Mouse (Mus musculus): Measurements from ENCODE around the gene Usp49. TPM values are rescaled to one million over a fixed set of nuclear protein-coding genes. Genes with fewer than 3 reads are reported as not detected.

Gene Usp49
- polyA plus RNA-seq, 1 experiment from 2014 or later: 6.8 TPM

DNA sequence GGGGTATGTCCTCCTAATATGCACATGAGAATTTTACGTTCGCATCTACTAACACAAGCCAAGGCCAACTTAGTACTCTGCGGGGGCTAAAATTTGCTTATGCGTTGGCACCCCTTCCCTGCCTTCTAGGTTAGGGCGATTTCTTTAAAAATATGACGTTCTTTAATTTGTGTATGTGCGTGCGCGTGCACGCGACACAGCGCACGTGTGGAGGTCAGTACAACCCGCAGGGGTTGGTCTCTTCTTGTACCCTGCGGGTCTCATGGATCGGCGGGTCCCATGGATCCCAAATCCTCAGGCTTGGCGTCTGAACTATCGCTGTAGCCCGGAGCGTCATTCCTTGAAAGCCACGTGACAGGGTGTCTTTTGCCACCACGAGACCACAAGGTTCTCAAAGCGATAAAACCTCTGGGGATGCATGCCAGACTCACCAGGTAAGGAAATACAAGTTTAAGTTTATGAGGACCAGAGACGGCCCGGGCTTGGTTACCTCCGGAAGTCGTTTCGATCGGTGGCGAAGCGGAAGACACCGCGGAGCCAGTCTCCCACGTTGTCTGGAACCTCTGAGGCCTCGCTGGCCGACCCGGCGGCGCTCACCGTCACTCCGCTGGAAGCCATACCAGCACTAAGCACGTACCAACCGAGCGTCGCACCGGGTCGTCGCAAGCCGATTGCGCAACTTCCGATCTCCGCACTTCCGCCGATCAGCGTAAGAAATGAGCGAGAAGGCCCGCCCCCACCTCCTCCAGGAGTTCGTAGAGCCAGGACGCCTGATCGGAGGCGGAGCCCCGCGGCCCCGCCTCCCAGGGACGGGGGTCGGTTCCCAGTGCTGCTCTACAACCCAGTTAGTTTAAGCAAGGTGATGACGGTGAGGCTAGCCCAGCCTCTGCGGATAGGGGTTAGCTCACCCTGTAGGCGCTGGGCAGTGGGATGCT is 57.2 kb downstream of the Usp49 start:
- Histone ChIP-seq H3K9me3 (replicated peaks) (no peaks in the 10 kb centered on the region), H3K4me3 (replicated peaks) (peak overlapping the region; percentile 78), H3K9ac (replicated peaks) (peak overlapping the region; percentile 92), H3K27ac (replicated peaks) (peak overlapping the region; percentile 91), H3K4me1 (peaks cover 34% of the 10 kb centered on the region), H3K36me3 (peaks cover 27% of the 10 kb centered on the region), H3K4me2 (peak overlapping the region; percentile 77), H3K27me3 (replicated peaks) (no peaks in the 10 kb centered on the region)
- peak; percentile 92 for ATAC-seq (ENCODE audit: low FRiP score)
- 1% methylated on average over 70 of the region's 70 CpGs for WGBS

DNA sequence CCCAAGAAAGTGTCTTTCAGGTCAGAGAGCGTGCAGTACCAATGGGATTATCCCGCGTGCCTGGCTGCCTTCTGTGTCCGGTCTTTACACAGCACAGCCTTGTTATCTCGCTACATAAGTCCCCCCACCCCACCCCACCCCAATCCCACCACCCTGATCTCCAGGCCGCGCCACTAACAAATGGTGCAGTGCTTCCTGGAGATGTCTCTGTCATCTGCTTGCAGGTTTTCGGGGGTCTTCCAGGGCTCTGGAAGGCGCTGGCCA is 57.8 kb downstream of the Usp49 start, which contains the start of gene Tomm6:
Tomm6 (minus strand) TSS at position 43 of the 264 bp plus-strand sequence.
- H3K4me3 ChIP-seq (replicated peaks): peak within 1 kb of the TSS; percentile 78
- peak within 1 kb of the TSS; percentile 91 for H3K27ac ChIP-seq (replicated peaks)
- peak within 1 kb of the TSS; percentile 92 for H3K9ac ChIP-seq (replicated peaks)
- no peaks in the 10 kb centered on the region for H3K9me3 ChIP-seq (replicated peaks)
- peak within 1 kb of the TSS; percentile 77 for H3K4me2 ChIP-seq
- WGBS: 0% methylated on average over 9 of the region's 9 CpGs
- no peaks in the 10 kb centered on the region for H3K27me3 ChIP-seq (replicated peaks)
- H3K36me3 ChIP-seq: peaks cover 21% of the 10 kb centered on the region
- peaks cover 36% of the 10 kb centered on the region for H3K4me1 ChIP-seq
- no peak; the same call in 1 of the 2 replicates for ATAC-seq (ENCODE audit: low FRiP score)

DNA sequence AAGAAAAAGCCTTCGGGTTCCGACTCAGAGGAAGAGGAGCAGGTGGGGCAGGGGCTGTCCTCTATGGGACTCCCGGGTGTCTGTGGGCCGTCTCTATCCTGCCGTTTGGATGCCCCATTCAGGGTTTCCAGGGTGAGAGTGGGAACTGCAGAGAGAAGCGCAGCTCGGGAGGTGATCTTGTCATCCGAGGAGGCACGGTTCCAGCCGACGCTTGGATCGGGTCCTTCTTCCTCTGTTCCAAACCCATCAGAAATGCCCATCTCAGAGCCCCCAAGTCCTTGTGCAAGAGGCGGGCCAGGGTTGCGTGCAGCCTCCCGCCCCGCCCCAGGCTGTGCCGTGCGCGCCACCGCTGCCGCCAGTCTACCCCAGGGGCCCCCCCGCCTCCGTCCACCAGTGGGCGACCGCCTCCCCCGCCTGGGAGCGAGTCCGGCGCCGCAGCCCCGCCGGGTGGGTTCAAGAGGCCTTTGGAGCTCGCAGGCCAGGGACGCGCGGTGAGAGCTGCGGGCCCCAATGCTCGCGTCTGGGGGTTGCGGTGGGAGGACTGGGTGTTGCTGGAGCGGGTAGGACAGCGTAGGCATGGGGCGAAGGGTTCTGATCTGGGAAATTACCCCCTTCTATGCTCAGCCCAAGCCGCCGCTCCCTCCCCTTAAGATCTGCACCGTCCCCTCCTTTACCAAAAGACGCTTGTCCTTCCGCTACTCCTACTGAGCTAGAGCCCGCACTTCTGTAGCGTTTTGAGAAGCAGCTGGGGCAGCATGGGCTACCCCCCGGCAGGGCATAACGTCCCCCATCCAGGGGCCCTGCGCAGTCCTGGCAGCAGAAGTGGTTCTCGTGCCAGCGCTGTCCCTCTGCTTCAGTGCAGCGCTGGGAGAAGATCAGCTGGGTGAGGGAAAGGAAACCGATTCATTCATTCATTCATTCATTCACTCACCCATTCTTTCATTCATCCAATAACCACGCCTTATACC is 58.4 kb downstream of the Usp49 start, which contains the start of gene Frs3:
Frs3 (plus strand) TSS at position 423 of the 968 bp plus-strand sequence.
- Histone ChIP-seq H3K9me3 (replicated peaks) (no peaks in the 10 kb centered on the region), H3K9ac (replicated peaks) (peak within 1 kb of the TSS; percentile 92), H3K4me2 (peak within 1 kb of the TSS; percentile 77), H3K36me3 (peaks cover 17% of the 10 kb centered on the region; the same call in 1 of the 2 replicates), H3K4me1 (peaks cover 42% of the 10 kb centered on the region), H3K27ac (replicated peaks) (peak within 1 kb of the TSS; percentile 91), H3K4me3 (replicated peaks) (peak within 1 kb of the TSS; percentile 78), H3K27me3 (replicated peaks) (no peaks in the 10 kb centered on the region)
- under 1% methylated on average over 57 of the region's 58 CpGs for WGBS
- peak; percentile 80 for ATAC-seq (ENCODE audit: low FRiP score)

DNA sequence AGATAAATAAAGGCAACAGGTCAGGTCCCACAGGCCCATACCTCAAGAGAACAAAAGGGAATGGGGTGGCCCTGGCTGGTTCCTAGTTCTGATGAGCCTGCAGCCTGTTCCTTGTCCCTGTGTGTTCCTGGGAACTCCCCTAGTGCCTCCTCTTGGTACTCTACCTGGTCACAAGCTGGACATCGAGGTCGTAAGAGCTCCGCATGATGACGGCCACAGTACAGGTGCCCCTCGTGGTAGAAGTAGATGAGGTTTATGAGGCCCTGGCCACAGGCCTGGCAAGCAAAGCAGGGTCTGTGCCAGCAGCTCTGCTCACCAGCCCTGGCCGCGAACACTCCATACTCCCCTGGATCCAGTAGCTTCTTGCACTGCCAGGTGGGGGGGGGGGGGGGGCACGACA is 59.4 kb downstream of the Usp49 start:
- H3K27ac ChIP-seq (replicated peaks): no peak overlapping the region
- 76% methylated on average over 8 of the region's 8 CpGs for WGBS
- peak overlapping the region; percentile 92; the same call in 1 of the 2 replicates for H3K9ac ChIP-seq (replicated peaks)
- H3K36me3 ChIP-seq: 0 out of 2 replicates have a peak, but pooled peaks cover 7% of the 10 kb centered on the region
- peak overlapping the region; percentile 77 for H3K4me2 ChIP-seq
- H3K9me3 ChIP-seq (replicated peaks): no peaks in the 10 kb centered on the region
- ATAC-seq (ENCODE audit: low FRiP score): no peak
- H3K27me3 ChIP-seq (replicated peaks): no peaks in the 10 kb centered on the region
- peak overlapping the region; percentile 78 for H3K4me3 ChIP-seq (replicated peaks)
- peaks cover 48% of the 10 kb centered on the region for H3K4me1 ChIP-seq

DNA sequence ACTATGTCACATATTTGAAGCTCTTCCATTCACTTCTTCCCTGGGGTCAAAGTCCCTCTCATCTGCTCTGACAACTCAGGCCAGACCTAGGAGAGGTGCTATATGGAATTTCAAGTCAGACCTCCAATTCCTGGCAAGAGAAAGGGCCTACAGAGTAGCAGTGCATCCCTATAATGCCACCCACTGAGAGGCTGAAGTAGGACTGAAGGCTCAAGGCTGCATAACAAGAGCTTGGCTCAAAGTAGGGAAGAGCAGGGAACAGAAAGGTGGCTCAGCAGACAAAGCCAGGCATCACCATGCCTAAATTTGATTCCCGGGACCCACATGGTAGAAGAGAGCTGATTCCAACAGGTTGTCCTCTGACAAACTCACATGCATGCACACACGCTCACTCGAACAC is 61.2 kb downstream of the Usp49 start:
- 93% methylated on average over 3 of the region's 3 CpGs for WGBS
- no peak overlapping the region for H3K4me3 ChIP-seq (replicated peaks)
- no peak overlapping the region for H3K9ac ChIP-seq (replicated peaks)
- no peak for ATAC-seq (ENCODE audit: low FRiP score)
- H3K9me3 ChIP-seq (replicated peaks): no peaks in the 10 kb centered on the region
- no peak overlapping the region for H3K27ac ChIP-seq (replicated peaks)
- peaks cover 45% of the 10 kb centered on the region for H3K4me1 ChIP-seq
- H3K27me3 ChIP-seq (replicated peaks): no peaks in the 10 kb centered on the region
- no peaks in the 10 kb centered on the region for H3K36me3 ChIP-seq
- no peak overlapping the region for H3K4me2 ChIP-seq

DNA sequence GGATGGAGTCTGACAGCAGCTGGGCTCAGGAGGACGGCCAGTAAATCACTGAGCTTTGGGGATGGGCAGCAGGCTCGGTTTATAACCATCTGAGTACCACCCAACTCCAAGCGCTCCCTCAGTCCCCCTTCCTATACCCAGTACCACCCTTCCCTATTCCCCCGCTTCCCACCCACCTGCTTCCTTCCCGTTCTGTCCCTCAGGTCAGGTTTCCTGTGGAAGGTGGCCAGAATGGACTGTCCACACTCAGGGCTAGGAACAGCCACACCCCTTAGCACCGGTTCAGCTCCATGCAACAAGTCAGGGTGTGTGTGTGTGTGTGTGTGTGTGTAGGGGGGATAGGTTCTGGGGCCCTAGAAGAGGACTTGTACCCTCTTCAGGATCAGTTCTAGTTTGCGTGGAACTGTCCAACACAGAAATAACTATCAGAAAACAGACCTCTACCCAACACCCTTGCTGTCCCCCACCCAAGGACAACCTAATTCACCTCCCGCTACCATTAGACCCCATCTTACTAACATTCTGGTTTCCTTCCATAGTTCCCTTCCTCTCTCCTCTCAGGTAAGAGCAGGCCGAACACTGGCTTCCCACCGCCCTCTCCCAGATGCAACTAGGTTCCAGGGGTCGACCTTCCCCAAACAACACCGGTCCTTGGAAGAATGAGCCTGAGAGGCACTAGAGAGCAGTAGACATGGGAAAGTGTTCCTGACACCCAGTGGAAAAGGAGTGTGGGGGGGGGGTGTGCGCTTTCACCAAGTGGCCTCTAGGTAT is 63.4 kb downstream of the Usp49 start:
- ATAC-seq (ENCODE audit: low FRiP score): no peak; the same call in 1 of the 2 replicates
- Histone ChIP-seq H3K27ac (replicated peaks) (peak overlapping the region; percentile 88), H3K9ac (replicated peaks) (peak overlapping the region; percentile 88), H3K4me2 (peak overlapping the region; percentile 87), H3K27me3 (replicated peaks) (no peaks in the 10 kb centered on the region), H3K36me3 (peaks cover 12% of the 10 kb centered on the region; the same call in 1 of the 2 replicates), H3K4me3 (replicated peaks) (peak overlapping the region; percentile 77), H3K4me1 (peaks cover 37% of the 10 kb centered on the region), H3K9me3 (replicated peaks) (no peaks in the 10 kb centered on the region)
- WGBS: 25% methylated on average over 13 of the region's 13 CpGs

DNA sequence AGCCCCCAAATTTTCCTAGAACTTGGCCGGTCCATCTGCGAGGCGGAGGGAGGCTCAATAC is 63.8 kb downstream of the Usp49 start, which contains the start of gene Gm21981:
Gm21981 (minus strand) TSS at position 14 of the 61 bp plus-strand sequence.
- Histone ChIP-seq H3K9me3 (replicated peaks) (no peaks in the 10 kb centered on the region), H3K4me3 (replicated peaks) (peak within 1 kb of the TSS; percentile 77), H3K27ac (replicated peaks) (peak within 1 kb of the TSS; percentile 88), H3K36me3 (peaks cover 12% of the 10 kb centered on the region; the same call in 1 of the 2 replicates), H3K27me3 (replicated peaks) (no peaks in the 10 kb centered on the region), H3K9ac (replicated peaks) (peak within 1 kb of the TSS; percentile 88), H3K4me1 (peaks cover 34% of the 10 kb centered on the region), H3K4me2 (peak within 1 kb of the TSS; percentile 87)
- WGBS: 0% methylated on average over 3 of the region's 3 CpGs
- no peak for ATAC-seq (ENCODE audit: low FRiP score)

DNA sequence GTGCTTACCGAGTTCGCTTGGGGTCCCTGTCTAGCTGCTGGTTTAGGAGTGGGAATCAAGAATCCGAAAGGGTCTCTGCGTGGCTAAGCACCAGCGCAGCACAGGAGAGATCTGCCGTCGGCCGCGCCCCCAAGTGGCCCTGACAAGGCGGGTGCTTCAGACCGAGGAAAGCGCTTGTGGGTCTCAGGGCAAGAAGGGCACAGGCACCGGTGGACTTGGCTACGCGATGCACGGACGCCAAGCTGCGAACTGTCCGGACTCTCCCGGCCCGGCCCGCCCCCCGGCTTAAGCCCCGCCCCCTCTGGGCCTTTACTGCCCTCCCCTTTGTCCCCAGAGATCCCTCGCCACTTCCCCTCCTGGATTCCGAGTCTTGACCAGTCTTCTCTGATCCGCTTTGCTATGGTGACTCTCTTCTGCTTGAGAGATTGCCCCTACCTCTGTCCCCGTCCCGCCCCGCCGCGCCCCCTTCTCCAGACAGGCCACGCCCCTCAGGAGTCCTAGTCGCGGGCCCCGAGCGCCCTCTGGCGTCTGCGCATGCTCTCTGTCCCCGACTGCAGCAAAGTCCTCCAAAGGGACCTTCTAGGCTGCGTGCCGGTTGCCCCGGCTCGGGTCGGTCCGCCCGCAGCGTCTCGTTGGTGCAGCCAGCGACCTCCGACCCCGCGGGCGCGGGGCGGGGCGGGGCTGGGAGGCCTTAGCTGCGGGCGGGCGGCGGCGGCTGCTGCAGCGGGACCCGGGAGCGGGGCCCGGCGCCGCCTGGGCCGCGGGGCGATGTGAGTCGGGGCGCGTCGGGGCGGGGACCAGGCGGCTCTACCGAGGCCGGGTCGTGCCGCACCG is 64.2 kb downstream of the Usp49 start, which contains the start of gene Prickle4:
Prickle4 (minus strand) TSS at position 234 of the 834 bp plus-strand sequence.
- Histone ChIP-seq H3K27ac (replicated peaks) (peak within 1 kb of the TSS; percentile 88), H3K4me3 (replicated peaks) (peak within 1 kb of the TSS; percentile 77), H3K36me3 (peaks cover 12% of the 10 kb centered on the region; the same call in 1 of the 2 replicates), H3K27me3 (replicated peaks) (no peaks in the 10 kb centered on the region), H3K4me2 (peak within 1 kb of the TSS; percentile 87), H3K9me3 (replicated peaks) (no peaks in the 10 kb centered on the region), H3K9ac (replicated peaks) (peak within 1 kb of the TSS; percentile 88), H3K4me1 (peaks cover 30% of the 10 kb centered on the region)
- WGBS: under 1% methylated on average over 80 of the region's 82 CpGs
- peak; percentile 94 for ATAC-seq (ENCODE audit: low FRiP score)

DNA sequence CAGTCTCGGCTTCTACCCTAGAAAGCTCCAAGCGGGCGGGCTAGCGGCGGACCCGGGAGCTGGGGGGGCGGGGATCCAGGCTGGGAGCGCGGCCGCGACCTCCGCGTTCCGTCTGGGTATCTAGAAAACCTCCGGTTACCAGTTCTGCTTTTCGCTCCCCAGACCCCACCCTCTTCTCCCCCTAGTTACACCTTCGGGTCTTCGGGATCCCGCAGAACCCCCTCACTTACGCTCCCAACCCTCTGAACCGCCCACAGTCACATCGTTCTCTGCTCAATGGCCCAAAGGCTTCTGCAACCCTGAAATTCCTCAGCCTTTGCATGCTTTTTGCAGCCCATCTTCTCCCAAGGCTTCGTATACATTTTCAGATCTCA is 64.8 kb downstream of the Usp49 start:
- no peak; the same call in 1 of the 2 replicates for ATAC-seq (ENCODE audit: low FRiP score)

DNA sequence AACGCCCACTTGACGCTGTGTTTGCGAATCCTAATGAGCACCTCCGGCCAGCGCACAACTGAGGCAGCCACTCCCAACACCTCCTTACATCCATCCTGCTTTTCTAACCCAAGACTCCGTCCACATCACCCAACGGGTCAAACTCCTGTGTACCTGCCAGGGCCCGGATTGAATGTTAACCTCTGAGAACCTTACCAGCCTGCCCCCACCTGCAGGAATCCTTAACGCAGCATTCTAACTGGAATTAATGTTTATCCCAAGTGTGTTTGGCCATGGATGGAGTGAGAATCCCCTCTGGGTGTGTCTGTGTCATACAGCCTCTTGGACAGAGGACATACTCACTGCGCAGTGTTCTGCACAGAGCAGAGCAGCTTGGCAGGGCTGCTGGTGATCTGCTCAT is 67.7 kb downstream of the Usp49 start:
- 0 out of 2 replicates have a peak, but pooled peaks cover 7% of the 10 kb centered on the region for H3K27me3 ChIP-seq (replicated peaks)
- H3K4me1 ChIP-seq: peaks cover 22% of the 10 kb centered on the region
- H3K27ac ChIP-seq (replicated peaks): no peak overlapping the region
- no peaks in the 10 kb centered on the region for H3K9me3 ChIP-seq (replicated peaks)
- no peak overlapping the region for H3K4me3 ChIP-seq (replicated peaks)
- ATAC-seq (ENCODE audit: low FRiP score): no peak
- no peak overlapping the region for H3K9ac ChIP-seq (replicated peaks)
- 92% methylated on average over 10 of the region's 10 CpGs for WGBS
- no peak overlapping the region for H3K4me2 ChIP-seq
- peaks cover 37% of the 10 kb centered on the region for H3K36me3 ChIP-seq

More for the DNA sequence above, 64.8 kb downstream of the Usp49 start:
- Histone ChIP-seq H3K27ac (replicated peaks) (peak overlapping the region; percentile 88), H3K4me1 (peaks cover 27% of the 10 kb centered on the region), H3K27me3 (replicated peaks) (no peaks in the 10 kb centered on the region), H3K36me3 (peaks cover 12% of the 10 kb centered on the region; the same call in 1 of the 2 replicates), H3K4me2 (peak overlapping the region; percentile 87), H3K9me3 (replicated peaks) (no peaks in the 10 kb centered on the region), H3K9ac (replicated peaks) (peak overlapping the region; percentile 88), H3K4me3 (replicated peaks) (peak overlapping the region; percentile 77)
- WGBS: under 1% methylated on average over 17 of the region's 23 CpGs
